Mouse (Mus musculus) hindbrain, postnatal 0 days (tissue): ENCODE measurements at regions not wholly inside any gene's neighbourhood (a gene's known extent, or its start where the extent isn't known, plus 50 kb on each side); places are given as distances from the start of the nearest gene placed in this dataset.

Source experiments
- ATAC-seq: fragments of 200-750 bp; cut with Nextera tagmentation; 2 replicates; pipeline ENCODE4 v1.8.0; 2017; ENCODE audit warnings: mild to moderate bottlenecking, moderate TSS enrichment, moderate library complexity
- DNase-seq: peaks from one replicate; pipeline ENCODE4 v3.0.0-alpha.2; 2015; ENCODE audit warnings: low spot score
- H3K27ac ChIP-seq: fragments of 300-500 bp; sonication (generic); 2 replicates; pipeline ENCODE4 v1.5.1; 2014; ENCODE audit warnings: mild to moderate bottlenecking
- H3K27me3 ChIP-seq: fragments of 300-500 bp; sonication (generic); 2 replicates; pipeline ENCODE4 v1.6.1; 2014; ENCODE audit warnings: low read length, mixed read lengths; ENCODE audit not compliant: insufficient read depth
- H3K36me3 ChIP-seq: fragments of 300-500 bp; sonication (generic); 2 replicates; pipeline ENCODE4 v1.6.1; 2014; ENCODE audit warnings: low read length, mixed read lengths; ENCODE audit not compliant: insufficient read depth
- H3K4me1 ChIP-seq: fragments of 300-500 bp; sonication (generic); 2 replicates; pipeline ENCODE4 v1.6.1; 2014; ENCODE audit warnings: antibody characterized with exemption, low read length, mixed read lengths; ENCODE audit not compliant: insufficient read depth
- H3K4me2 ChIP-seq: fragments of 300-500 bp; sonication (generic); 2 replicates; pipeline ENCODE4 v1.6.1; 2014; ENCODE audit warnings: low read depth, mild to moderate bottlenecking, low read length, moderate library complexity, mixed read lengths
- H3K4me3 ChIP-seq: fragments of 300-500 bp; sonication (generic); 2 replicates; pipeline ENCODE4 v1.5.1; 2014; ENCODE audit warnings: low read length
- H3K9ac ChIP-seq: fragments of 300-500 bp; sonication (generic); replicated peaks from 2 replicates; pipeline ENCODE4 v1.6.1; 2014; ENCODE audit warnings: mild to moderate bottlenecking, low read length, moderate library complexity, mixed read lengths
- H3K9me3 ChIP-seq: fragments of 300-500 bp; sonication (generic); 2 replicates; pipeline ENCODE4 v1.6.1; 2016; ENCODE audit warnings: low read length, mixed read lengths
- CTCF ChIP-seq: IDR thresholded peaks from 2 replicates; pipeline ENCODE4 v1.5.1; 2016; ENCODE audit warnings: antibody characterized with exemption, control low read depth, low read depth
- WGBS: fragments of 180-500 bp; shearing (Covaris S2); extraction: QIAGEN DNeasy Blood & Tissue Kit; methylation state at CpG from one replicate; pipeline ENCODE4 v1.1.7; 2014; 5-methylcytosine and 5-hydroxymethylcytosine counted together

GRCm38 (mm10) chr7:138620080-138620684 lies 222.7 kb upstream of the Tcerg1l start:
- no peaks in the 10 kb centered on the region for H3K27me3 ChIP-seq
- 56% methylated on average over 5 of the region's 5 CpGs for WGBS
- H3K36me3 ChIP-seq = no peaks in the 10 kb centered on the region
- ATAC-seq (no peak), DNase-seq (no peak)
- H3K27ac ChIP-seq = no peak overlapping the region
- no peak for TF ChIP-seq CTCF
- no peak overlapping the region for H3K4me2 ChIP-seq
- H3K4me1 ChIP-seq = no peaks in the 10 kb centered on the region
- H3K9ac ChIP-seq = no peak overlapping the region
- no peaks in the 10 kb centered on the region for H3K9me3 ChIP-seq
- H3K4me3 ChIP-seq = no peak overlapping the region

GRCm38 (mm10) chr7:138616468-138616867 lies 218.9 kb upstream of the Tcerg1l start:
- Histone ChIP-seq H3K9ac (no peak overlapping the region), H3K9me3 (no peaks in the 10 kb centered on the region), H3K27me3 (no peaks in the 10 kb centered on the region), H3K4me1 (no peaks in the 10 kb centered on the region), H3K4me3 (no peak overlapping the region), H3K4me2 (no peak overlapping the region), H3K36me3 (no peaks in the 10 kb centered on the region), H3K27ac (no peak overlapping the region)
- DNase-seq = no peak
- TF ChIP-seq CTCF = no peak
- no peak for ATAC-seq
- 70% methylated on average over 2 of the region's 2 CpGs for WGBS

- no peak for ATAC-seq
- H3K27ac ChIP-seq = no peak overlapping the region
- H3K27me3 ChIP-seq = no peaks in the 10 kb centered on the region
- no peak overlapping the region for H3K4me2 ChIP-seq
- TF ChIP-seq CTCF = no peak
- WGBS = 91% methylated on average over 3 of the region's 3 CpGs
- H3K9me3 ChIP-seq = no peaks in the 10 kb centered on the region
- H3K36me3 ChIP-seq = no peaks in the 10 kb centered on the region
- no peak overlapping the region for H3K9ac ChIP-seq
- H3K4me3 ChIP-seq = no peak overlapping the region
- no peaks in the 10 kb centered on the region for H3K4me1 ChIP-seq
- no peak for DNase-seq
These were observed 212.1 kb upstream of the Tcerg1l start for GRCm38 (mm10) chr7:138609605-138610004.

- 95% methylated on average over 4 of the region's 4 CpGs for WGBS
- Histone ChIP-seq H3K9ac (no peak overlapping the region), H3K27ac (no peak overlapping the region), H3K4me2 (no peak overlapping the region), H3K4me3 (no peak overlapping the region), H3K36me3 (no peaks in the 10 kb centered on the region), H3K4me1 (no peaks in the 10 kb centered on the region), H3K9me3 (no peaks in the 10 kb centered on the region), H3K27me3 (no peaks in the 10 kb centered on the region)
- ATAC-seq (no peak), DNase-seq (no peak)
- TF ChIP-seq CTCF = no peak
These were observed 211.6 kb upstream of the Tcerg1l start for GRCm38 (mm10) chr7:138609124-138609523.

DNA sequence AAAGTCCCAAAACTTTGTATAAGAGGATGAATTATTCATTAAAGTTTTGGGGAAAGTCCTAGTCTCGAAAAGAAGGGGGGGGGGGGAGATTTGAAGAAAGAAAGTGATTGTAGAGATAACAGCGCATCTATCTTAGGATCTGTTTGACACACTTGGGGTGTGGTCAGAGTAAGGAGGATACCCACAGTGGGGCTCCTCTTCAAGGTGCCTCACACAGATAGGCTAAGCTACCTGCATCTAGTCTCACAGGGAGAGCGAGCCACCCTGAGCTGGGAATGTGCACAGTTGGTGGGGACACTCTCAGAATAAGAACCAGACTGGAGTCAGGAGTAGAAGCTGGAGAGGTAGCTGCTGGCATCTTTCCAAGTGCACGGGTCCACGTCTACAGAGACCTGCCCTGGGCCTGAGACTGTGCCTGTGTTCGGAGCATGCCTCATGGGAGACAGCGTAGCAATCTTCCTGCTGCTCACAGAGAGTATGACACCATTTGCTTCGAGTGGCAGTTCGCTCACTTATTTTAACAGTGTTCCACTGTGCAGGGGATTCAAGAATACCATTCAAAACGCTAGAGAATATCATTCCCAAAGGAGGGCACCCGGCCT lies 208.9 kb upstream of the Tcerg1l start:
- Histone ChIP-seq H3K36me3 (no peaks in the 10 kb centered on the region), H3K27me3 (no peaks in the 10 kb centered on the region), H3K27ac (no peak overlapping the region), H3K4me1 (no peaks in the 10 kb centered on the region), H3K9ac (no peak overlapping the region), H3K4me2 (no peak overlapping the region), H3K9me3 (no peaks in the 10 kb centered on the region), H3K4me3 (no peak overlapping the region)
- TF ChIP-seq CTCF = no peak
- ATAC-seq = no peak
- WGBS = 34% methylated on average over 11 of the region's 11 CpGs
- no peak for DNase-seq

- no peaks in the 10 kb centered on the region for H3K4me1 ChIP-seq
- no peak overlapping the region for H3K27ac ChIP-seq
- H3K27me3 ChIP-seq = no peaks in the 10 kb centered on the region
- ATAC-seq (no peak), DNase-seq (no peak)
- no peak overlapping the region for H3K4me2 ChIP-seq
- no peaks in the 10 kb centered on the region for H3K9me3 ChIP-seq
- no peak overlapping the region for H3K4me3 ChIP-seq
- no peak for TF ChIP-seq CTCF
- H3K36me3 ChIP-seq = no peaks in the 10 kb centered on the region
- no peak overlapping the region for H3K9ac ChIP-seq
These were observed 208.4 kb upstream of the Tcerg1l start for GRCm38 (mm10) chr7:138605923-138606322.

- Histone ChIP-seq H3K27ac (no peak overlapping the region), H3K4me3 (no peak overlapping the region), H3K4me1 (no peaks in the 10 kb centered on the region), H3K9ac (no peak overlapping the region), H3K4me2 (no peak overlapping the region), H3K9me3 (no peaks in the 10 kb centered on the region), H3K27me3 (no peaks in the 10 kb centered on the region), H3K36me3 (no peaks in the 10 kb centered on the region)
- DNase-seq (peak; percentile 21), ATAC-seq (no peak)
- no peak for TF ChIP-seq CTCF
- WGBS = 38% methylated on average over 4 of the region's 4 CpGs
These were observed 204.2 kb upstream of the Tcerg1l start for GRCm38 (mm10) chr7:138601749-138602148.
